Mouse (Mus musculus) lung, adult 2 months (tissue): ENCODE data around the gene Tnfsf12.

ENCODE experiments used
- CTCF ChIP-seq: fragments of 200-500 bp; IDR thresholded peaks from 2 replicates; pipeline ENCODE4 v1.5.1; 2011; ENCODE audit warnings: mild to moderate bottlenecking, low read length, control low read depth; ENCODE audit not compliant: insufficient read depth
- POLR2A ChIP-seq: fragments of 200-500 bp; IDR thresholded peaks from 2 replicates; pipeline ENCODE4 v1.6.1; 2011; ENCODE audit warnings: low read depth, mild to moderate bottlenecking, control low read depth, low read length, borderline replicate concordance; ENCODE audit errors: extremely low read depth

GRCm38 (mm10) chr11:69697396-69697795 is 1.7 kb upstream of the Tnfsf12 start:
- no peak for TF ChIP-seq CTCF
- TF ChIP-seq POLR2A, result no peak
